Mouse (Mus musculus) myocyte (in vitro differentiated cells): ENCODE results near the gene Kpnb1.

Experiments used
- CEBPB ChIP-seq: IDR thresholded peaks from 2 replicates; pipeline ENCODE4 v1.6.1; 2011; ENCODE audit warnings: mild to moderate bottlenecking, moderate library complexity; ENCODE audit not compliant: poor library complexity, insufficient read depth, severe bottlenecking
- E2F4 ChIP-seq: IDR thresholded peaks from one replicate; pipeline ENCODE4 v1.6.1; 2011; ENCODE audit warnings: mild to moderate bottlenecking, control low read depth, moderate library complexity; ENCODE audit not compliant: insufficient read depth
- MAX ChIP-seq: IDR thresholded peaks from one replicate; pipeline ENCODE4 v1.6.1; 2011; ENCODE audit warnings: low read depth, mild to moderate bottlenecking, control low read depth
- MYOD1 ChIP-seq, 3 experiments: IDR thresholded peaks; one replicate each; pipeline ENCODE4 v1.6.1; 2011; ENCODE audit warnings: control low read depth in 2 of 3, low read depth in 2 of 3, mild to moderate bottlenecking in 2 of 3, moderate library complexity in 1 of 3; ENCODE audit not compliant: insufficient read length in 2 of 3, control insufficient read depth in 1 of 3
- MYOG ChIP-seq, 3 experiments: IDR thresholded peaks; one replicate each; pipeline ENCODE4 v1.6.1; 2011; ENCODE audit warnings: control low read depth in 2 of 3, low read depth in 2 of 3, mild to moderate bottlenecking in 2 of 3; ENCODE audit not compliant: insufficient read length in 2 of 3, control insufficient read depth in 1 of 3, insufficient read depth in 1 of 3
- POLR2A ChIP-seq: IDR thresholded peaks from one replicate; pipeline ENCODE4 v1.6.1; 2011; ENCODE audit warnings: low read depth, mild to moderate bottlenecking, control low read depth, moderate library complexity; ENCODE audit not compliant: insufficient read length
- POLR2AphosphoS2 ChIP-seq: IDR thresholded peaks from one replicate; pipeline ENCODE4 v1.6.1; 2011; ENCODE audit warnings: low read depth, control low read depth; ENCODE audit not compliant: insufficient read length
- TCF12 ChIP-seq: IDR thresholded peaks from one replicate; pipeline ENCODE4 v1.6.1; 2011; ENCODE audit warnings: mild to moderate bottlenecking, control low read depth; ENCODE audit not compliant: poor library complexity, insufficient read depth, severe bottlenecking
- TCF3 ChIP-seq: IDR thresholded peaks from one replicate; pipeline ENCODE4 v1.6.1; 2011; ENCODE audit warnings: low read depth, control low read depth; ENCODE audit not compliant: insufficient read length
- USF1 ChIP-seq: IDR thresholded peaks from one replicate; pipeline ENCODE4 v1.6.1; 2011; ENCODE audit warnings: low read depth, mild to moderate bottlenecking, control low read depth, moderate library complexity

DNA sequence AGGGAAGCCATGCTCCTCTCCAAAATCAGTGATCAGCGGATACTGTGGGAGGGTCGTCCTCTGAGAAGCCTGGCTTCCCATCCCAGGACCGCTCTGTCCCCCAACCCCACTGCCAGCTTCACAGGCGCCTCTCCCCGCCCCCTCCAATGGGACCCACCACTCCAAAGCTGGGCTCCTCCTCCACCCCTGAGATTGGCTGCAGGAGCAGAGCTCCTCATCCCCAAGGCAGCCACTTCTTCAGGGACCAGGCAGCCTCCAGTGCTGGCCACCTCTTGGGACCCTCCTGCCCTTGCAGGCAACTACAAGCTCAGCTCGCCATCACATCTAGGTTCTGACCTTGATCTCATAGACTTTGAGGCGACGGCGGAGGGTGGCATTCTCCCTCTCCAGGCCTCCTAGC lies 38.7 kb downstream of the Kpnb1 start:
- TF ChIP-seq POLR2A (no peak), POLR2AphosphoS2 (no peak), MYOG (IDR thresholded peaks at IDR 0.05; ENCODE audit: control insufficient read depth in 1 of 3, insufficient read depth in 1 of 3, insufficient read length in 2 of 3, low read depth in 2 of 3) (no peak), CEBPB (no peak), USF1 (no peak), MAX (no peak), E2F4 (no peak), MYOD1 (IDR thresholded peaks at IDR 0.05; ENCODE audit: control insufficient read depth in 1 of 3, insufficient read length in 2 of 3, low read depth in 2 of 3) (no peak), TCF12 (no peak), TCF3 (no peak)
